Mouse (Mus musculus): ENCODE measurements around the gene Nfam1.

DNA sequence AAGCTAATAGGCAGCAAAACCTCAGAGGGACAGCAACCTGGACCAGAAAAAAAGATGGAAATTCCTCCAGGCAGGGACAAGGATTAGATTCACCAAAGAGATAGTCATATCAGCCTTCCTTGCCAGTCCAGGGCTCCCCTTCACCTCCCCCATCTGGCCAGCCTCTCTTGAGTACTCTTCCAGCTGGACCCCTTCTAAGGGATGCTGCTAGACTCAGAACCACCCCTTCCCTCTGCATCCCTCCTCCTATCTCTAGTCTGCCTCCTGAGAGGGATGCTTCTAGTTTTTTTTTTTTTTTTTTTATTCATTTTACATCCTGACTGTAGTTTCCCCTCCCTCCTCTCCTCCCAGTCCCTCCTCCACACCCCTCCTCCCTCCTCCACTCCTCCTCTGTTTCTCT is 36.7 kb downstream of the Nfam1 start:
- TF ChIP-seq CTCF (IDR thresholded peaks at IDR 0.05; ENCODE audit: low read depth): no peak
- no peak for TF ChIP-seq EP300 (IDR thresholded peaks at IDR 0.05; ENCODE audit: low read depth)
